Mouse (Mus musculus): ENCODE data around the gene Il1f6.
A peak's percentile ranks its signal among the peaks of the same experiment; 100 is the strongest.
"Not testable (repeated sequence)": the region's sequence is repeated elsewhere in the genome, so short reads cannot be mapped to it uniquely, and the experiment has no call there.

Gene Il1f6

DNA sequence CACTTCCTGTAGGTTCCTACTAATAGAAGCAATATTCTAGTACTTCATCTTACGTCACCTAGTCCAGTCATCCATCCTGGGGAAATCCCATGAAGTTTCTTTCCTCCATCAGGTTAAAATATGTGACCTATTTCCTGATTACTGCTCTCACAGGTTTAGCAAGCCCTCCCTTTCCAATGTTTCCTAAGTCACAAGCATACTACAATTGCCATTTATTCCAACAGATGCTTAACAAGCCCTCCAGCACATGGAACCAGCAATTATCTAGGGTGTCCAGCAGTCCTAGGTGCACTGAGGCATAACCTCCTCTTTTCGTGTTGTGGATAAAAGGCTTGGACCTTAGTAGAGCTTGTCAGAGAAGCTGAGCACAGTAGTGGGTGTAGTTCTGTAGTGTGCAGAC, at the start of gene Il1f6:
Il1f6 (plus strand) TSS at position 301 of the 400 bp plus-strand sequence.
- DNase-seq, result no peak

DNA sequence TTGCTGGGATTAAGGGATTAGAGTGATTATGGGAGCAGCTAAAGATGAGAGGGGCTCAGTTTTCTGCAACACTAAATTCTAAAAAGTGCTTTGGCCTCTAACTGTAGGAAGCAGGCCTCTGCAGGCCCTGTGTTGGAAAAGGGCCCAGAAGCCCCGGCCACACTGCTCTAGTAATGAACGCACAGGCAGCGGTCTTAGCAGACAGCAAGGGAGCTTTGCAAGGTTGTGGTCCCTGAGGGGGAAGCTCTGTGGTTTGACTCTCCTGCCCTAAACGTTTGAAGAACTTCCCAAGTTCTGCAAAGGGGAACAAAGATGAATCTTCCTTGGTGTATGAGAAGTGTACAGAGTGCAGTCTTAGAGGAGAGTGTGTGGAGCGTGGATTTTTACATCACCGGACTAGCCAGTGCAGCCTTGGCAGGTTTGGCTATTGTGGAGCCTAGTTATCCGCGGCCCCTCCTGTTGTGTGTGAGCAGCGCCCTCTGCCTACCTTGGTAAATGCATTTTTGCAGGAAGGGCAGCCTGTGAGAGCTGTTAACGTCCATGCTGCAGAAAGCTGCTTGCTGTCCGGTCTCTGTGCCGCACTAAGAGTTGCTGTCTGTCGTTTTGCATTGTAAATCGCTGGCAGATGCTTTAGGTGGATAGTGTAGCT, 33.4 kb upstream of the Il1f6 start:
- peak; percentile 77 for DNase-seq

DNA sequence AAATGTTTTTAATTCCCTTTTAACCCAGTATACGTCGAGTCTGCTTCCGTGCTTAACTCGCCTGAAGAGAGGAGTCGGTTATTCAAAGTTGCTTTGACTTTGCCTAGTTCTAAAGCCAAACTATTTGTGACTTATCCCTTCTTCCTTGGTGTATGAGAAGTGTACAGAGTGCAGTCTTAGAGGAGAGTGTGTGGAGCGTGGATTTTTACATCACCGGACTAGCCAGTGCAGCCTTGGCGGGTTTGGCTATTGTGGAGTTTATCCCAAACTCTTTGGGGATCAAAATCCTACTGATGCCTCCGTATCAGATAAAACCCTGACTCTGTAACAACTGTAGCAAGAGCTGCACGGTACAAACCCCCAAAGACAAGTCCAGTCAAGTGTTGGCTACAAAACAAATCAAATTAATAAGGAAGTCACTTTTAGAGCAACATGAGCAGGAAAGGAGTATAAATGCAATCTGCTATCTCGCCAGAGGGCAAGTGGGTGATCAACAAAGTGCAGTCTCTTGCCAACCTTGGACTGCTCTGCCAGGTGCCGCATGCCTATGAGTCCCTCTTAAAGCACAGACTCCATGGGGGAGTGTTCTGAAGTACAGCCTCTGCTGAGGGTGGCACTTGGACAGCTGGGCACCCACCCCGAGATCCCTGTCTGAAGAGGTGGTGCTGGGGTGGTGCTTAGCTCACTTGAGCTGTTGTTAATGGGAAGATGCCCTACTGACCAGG, 32.6 kb upstream of the Il1f6 start:
- DNase-seq, result not testable (repeated sequence)

DNA sequence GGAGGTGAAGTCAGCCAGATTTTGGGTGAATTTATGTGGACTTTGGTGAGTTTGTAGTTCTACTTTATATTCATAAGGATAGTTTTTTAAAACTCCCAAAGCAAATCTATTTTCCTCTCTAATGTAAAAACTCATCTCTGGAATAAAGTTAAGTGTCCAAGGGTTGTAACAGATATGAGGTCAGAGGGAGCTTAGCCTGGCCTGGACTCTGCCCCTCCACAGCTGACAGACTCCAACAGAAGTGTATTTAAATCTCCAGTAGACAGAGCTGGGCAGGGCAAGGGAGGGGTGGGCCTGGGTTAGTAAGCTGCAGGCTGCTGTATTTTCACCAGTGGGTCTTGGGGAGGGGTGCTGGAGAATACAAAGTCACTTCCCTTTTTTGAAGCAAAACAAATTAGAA, 31.1 kb upstream of the Il1f6 start:
- DNase-seq, result not testable (repeated sequence)

DNA sequence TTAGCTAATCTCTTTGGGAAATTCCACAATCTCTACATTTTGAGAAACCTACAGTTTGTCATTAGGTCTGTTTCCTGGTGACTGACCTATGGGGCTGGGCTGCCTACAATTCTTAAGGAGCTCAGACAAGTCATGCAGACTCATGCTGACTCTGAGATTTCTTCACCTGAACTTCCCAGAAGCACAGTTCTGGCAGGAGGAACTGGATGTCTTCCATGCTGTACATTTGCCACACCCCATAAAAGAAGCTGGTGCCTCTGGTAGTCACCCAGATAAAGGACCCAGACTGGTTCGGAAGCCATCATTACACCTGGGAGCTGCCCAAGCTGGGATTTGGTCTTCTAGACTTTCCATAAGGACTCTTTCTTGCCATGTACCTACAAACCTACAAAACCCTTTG, 29.0 kb upstream of the Il1f6 start, which contains the start of gene Il1f9:
Il1f9 (plus strand) TSS at position 301 of the 400 bp plus-strand sequence.
- no peak for DNase-seq

DNA sequence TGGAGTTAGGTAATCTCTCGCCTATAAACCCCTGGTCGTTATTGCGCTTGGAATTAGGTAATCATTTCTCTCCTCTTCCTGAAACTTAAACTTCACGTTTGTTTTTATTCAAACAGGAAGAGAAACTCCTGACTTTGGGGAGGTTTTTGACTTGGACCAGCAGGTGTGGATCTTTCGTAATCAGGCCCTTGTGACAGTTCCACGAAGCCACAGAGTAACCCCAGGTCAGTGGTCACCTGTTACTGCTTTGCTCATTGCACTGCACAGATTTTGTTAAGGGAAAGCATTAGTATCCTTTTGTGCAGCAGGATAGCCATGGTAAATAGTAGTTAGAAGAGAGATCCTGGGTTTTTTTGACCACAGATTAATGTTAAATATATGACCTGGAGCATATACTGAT, 27.6 kb upstream of the Il1f6 start:
- DNase-seq, result no peak

DNA sequence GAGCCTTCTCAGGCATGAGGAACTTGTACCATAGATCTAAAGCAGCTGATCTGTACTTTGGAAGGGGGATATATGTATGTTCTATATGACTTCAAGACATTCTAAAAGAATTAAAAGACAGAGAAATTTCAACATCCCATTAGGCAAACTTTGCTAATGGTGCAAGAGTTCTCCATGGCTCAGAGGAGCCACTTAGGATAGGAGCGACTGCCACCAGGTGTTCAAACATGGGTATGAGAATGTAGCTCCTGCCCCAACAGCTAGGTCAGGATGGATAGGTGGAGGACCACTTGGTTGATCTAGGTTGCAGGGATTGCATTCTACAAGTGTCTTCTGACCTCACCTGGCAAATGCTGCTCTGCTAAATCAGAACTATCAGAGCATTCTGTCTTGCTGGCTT, 27.0 kb upstream of the Il1f6 start:
- DNase-seq, result no peak

DNA sequence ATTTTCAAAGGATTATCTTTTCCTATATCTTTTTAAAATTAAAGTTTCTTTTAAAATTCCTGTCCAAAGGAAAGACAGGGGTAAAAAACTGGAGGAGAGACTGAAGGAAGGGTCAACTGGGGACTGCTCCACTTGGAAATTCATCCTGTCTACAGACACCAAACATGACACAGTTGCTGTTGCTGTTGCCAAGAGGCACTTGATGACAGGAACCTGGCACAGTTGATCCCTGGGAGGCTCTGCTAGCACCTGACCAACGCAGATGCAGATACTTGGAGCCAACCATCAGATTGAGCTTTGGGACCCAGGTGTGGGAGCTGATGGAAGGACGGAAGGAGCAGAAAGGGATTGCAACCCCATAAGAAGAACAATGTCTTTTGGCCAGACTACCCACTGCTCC, 12.0 kb downstream of the Il1f6 start:
- DNase-seq, result no peak

DNA sequence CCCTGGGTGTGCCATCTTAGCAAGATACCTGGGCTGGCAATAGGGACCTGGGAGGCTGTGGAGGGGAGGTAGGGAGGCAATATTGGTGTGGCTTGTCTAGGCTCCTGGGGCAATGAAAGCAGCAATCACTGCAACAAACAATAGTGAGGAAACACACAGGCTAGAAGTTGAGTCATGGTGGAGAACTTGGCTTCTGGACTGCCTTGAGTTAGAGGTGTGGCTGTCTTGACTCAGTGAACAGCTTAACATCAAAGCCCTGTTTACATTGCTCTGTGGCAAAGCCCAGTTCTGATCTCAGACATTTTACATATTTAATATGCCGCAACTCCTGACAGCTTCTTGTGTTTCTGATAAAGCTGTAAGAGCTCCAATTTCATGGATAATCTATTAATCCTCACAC, 52.3 kb downstream of the Il1f6 start:
- DNase-seq, result no peak

DNA sequence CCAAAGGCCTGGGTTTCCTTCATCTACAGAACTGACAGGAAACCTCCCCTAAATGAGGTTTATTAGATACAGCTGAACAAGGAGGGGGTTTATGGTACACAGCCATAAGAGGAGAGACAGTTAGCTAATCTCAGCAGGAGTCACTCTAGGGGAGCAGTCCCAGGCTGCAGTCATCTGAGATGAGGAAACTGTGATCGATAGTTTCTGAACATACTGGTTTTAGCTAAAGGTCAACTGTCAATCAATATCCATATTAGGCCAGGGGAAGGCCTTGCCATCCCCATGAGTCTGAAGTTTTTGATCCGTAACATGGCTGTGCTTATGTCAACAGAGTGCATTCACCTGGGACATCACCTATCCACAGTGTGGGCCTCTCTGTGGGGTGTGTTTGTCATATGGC, 58.4 kb downstream of the Il1f6 start:
- DNase-seq, result no peak

DNA sequence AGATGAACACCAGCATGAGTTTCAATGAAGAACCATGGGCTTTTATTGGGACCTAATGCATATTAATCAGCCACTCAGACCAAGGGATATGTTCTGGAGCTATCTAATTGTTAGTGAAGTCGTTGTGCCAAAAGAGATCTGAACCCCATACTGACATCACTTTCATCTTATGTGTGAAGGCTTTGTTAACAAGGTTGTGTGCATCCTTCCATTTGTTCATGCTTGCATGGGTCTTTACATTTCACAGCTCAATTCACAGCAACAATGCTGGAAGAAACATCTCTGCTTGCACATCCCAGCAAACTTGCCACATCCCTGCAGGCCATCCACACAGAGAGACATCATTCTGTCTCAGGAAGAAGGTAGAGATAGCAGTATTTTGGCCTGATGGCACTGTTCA, 59.9 kb downstream of the Il1f6 start:
- peak; percentile 3 for DNase-seq

All from embryo, embryonic 11 days (tissue).